Mouse (Mus musculus): Measurements from ENCODE around the gene Pycr2.

DNA sequence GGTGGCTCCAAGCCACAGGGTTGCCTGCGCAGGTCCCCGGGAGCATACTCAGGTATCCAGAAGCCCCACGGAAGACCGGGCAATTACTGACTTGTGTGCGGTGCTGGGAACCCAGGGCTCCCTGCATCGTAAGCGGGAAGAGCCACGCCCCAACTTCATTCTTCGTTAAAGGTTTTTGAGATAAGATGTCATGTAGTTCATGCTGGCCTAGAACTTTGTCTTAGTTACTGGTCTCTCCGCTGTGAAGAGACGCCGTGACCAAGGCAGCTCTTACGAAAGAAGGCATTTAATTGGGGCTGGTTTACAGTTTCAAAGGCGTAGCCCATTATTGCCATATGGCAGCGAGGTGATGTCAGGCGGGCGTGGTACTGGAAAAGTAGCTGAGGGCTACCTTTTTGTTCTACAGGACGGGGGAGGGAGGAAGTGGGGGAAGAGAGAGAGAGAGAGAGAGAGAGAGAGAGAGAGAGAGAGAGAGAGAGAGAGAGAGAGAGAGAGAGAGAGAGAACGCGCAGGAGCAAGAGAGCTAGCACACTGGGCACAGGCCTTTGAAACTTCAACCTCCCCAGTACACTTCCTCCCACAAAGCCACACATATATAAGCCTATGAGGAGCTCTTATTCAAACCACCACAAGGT lies 7.7 kb downstream of the Pycr2 start:
- TF ChIP-seq CTCF (IDR thresholded peaks at IDR 0.05; ENCODE audit: low read depth, low read length) (no peak), GATA1 (IDR thresholded peaks at IDR 0.05; ENCODE audit: borderline replicate concordance, low read length) (no peak), POLR2AphosphoS5 (IDR thresholded peaks at IDR 0.05; ENCODE audit: insufficient replicate concordance, low read depth, low read length) (no peak), GATA2 (IDR thresholded peaks at IDR 0.05; ENCODE audit: borderline replicate concordance, low read depth, low read length) (no peak), TAL1 (conservative IDR thresholded peaks at IDR 0.05; ENCODE audit: low read depth, low read length) (no peak)

Measured in G1E (cell line).